Mouse (Mus musculus) left cerebral cortex, adult 8-10 months (tissue): ENCODE results near the gene Wdr53. TPM values are rescaled to one million over a fixed set of nuclear protein-coding genes. Genes with fewer than 3 reads are reported as not detected.
"Not testable (repeated sequence)": the region's sequence is repeated elsewhere in the genome, so short reads cannot be mapped to it uniquely, and the experiment has no call there.

Source experiments
- DNase-seq, 2 experiments: peaks; one replicate each; pipeline ENCODE4 v3.0.0; 2022; ENCODE audit warnings: low spot score in 2 of 2
- total RNA-seq, 4 experiments: library from RNA; stranded (reverse); gene quantifications; 2 replicates each; pipeline ENCODE4 v1.2.4; 2022

The Wdr53 gene
- total RNA-seq: 10 to 100 TPM in 3 of 4 experiments, 1 to 10 TPM in 1; 9.8 to 14.5 (median 12.9) TPM

- DNase-seq: peak; percentile 92 to 98
These were observed at the start of gene Wdr53, which contains the start of gene Fbxo45 for GRCm38 (mm10) chr16:32246952-32247370. TSS of gene Wdr53 (plus strand) at chr16:32247227. TSS of gene Fbxo45 (minus strand) at chr16:32247158.

- no peak for DNase-seq
These were observed 46.6 kb upstream of the Wdr53 start for GRCm38 (mm10) chr16:32200256-32201003.

- DNase-seq: no peak
These were observed 46.1 kb upstream of the Wdr53 start for GRCm38 (mm10) chr16:32201004-32201325.

GRCm38 (mm10) chr16:32202681-32203080, 44.3 kb upstream of the Wdr53 start:
- DNase-seq: no peak

- no peak for DNase-seq
These were observed 42.1 kb upstream of the Wdr53 start for GRCm38 (mm10) chr16:32204902-32205301.

- no peak for DNase-seq
These were observed 32.9 kb upstream of the Wdr53 start for GRCm38 (mm10) chr16:32214156-32214555.

- peak in 1 of 2 experiments; percentile 71 for DNase-seq
These were observed 32.0 kb upstream of the Wdr53 start for GRCm38 (mm10) chr16:32214804-32215576.

GRCm38 (mm10) chr16:32221803-32222202, 25.2 kb upstream of the Wdr53 start:
- DNase-seq: no peak

GRCm38 (mm10) chr16:32222399-32222798, 24.6 kb upstream of the Wdr53 start:
- DNase-seq: no peak

- not testable (repeated sequence) for DNase-seq
These were observed 15.0 kb upstream of the Wdr53 start for GRCm38 (mm10) chr16:32232050-32232449.

GRCm38 (mm10) chr16:32237930-32238680, 8.9 kb upstream of the Wdr53 start:
- no peak for DNase-seq

- no peak for DNase-seq
These were observed 7.4 kb upstream of the Wdr53 start for GRCm38 (mm10) chr16:32239428-32240312.

GRCm38 (mm10) chr16:32243901-32244300, 3.1 kb upstream of the Wdr53 start:
- no peak for DNase-seq

- DNase-seq: peak; percentile 33 to 54
These were observed 656 bp upstream of the Wdr53 start for GRCm38 (mm10) chr16:32246351-32246791.

- not testable (repeated sequence) for DNase-seq
These were observed 17.2 kb downstream of the Wdr53 start for GRCm38 (mm10) chr16:32264225-32264624.

GRCm38 (mm10) chr16:32271291-32271690, 24.3 kb downstream of the Wdr53 start, which contains the start of gene Smco1:
TSS of gene Smco1 (plus strand) at chr16:32271468.
- no peak for DNase-seq

- DNase-seq: no peak
These were observed 26.3 kb downstream of the Wdr53 start for GRCm38 (mm10) chr16:32273338-32273737.

GRCm38 (mm10) chr16:32275041-32275440, 28.0 kb downstream of the Wdr53 start:
- no peak for DNase-seq

- DNase-seq: no peak
These were observed 28.8 kb downstream of the Wdr53 start for GRCm38 (mm10) chr16:32275830-32276229.
